Mouse (Mus musculus): ENCODE results near the gene Gm26566.
"Not testable (repeated sequence)": the region's sequence is repeated elsewhere in the genome, so short reads cannot be mapped to it uniquely, and the experiment has no call there.

Gm26566 gene

DNA sequence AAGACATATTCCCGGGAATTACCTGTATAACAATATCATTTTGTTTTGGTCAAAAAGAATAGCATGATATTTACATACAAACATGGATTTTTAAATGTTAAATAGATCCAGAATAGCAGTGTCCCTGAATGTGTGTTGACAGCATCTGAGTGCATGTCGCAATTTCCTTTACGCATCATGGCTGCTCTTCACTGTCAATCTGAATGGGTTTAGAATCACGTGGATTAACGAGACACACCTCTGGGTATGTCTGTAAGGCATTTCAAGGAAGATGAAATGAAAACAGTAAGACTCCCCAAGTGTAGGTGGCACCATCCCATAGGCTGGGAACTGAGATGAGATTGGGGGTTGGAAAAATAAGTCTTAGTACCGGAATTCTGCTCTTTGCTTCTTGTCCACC is 17.4 kb downstream of the Gm26566 start:
- no peak for DNase-seq (ENCODE audit: low read depth, low spot score)

DNA sequence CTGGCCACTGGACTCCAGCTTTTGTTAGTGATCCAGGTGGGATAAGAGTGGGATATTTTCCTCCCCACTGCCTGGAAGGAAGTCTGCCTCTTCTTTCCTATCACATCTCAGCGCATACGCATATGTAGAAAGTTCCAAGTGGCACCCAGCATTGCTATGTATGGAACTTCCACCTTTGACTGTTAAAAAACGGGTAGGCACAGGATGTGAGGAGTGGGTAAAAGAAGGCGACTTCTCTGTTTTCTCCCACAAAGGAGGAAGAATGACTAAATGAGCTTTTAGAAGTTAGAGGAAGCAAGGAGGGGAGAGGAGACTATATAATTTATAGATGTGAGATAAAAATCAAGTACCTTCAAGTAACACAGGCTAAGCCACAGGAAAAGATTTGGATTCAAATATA is 19.8 kb downstream of the Gm26566 start:
- no peak for DNase-seq (ENCODE audit: low read depth, low spot score)

- DNase-seq (ENCODE audit: low read depth, low spot score), result peak; percentile 28
Observed at GRCm38 (mm10) chr4:88742771-88743371, 21.3 kb downstream of the Gm26566 start.

DNA sequence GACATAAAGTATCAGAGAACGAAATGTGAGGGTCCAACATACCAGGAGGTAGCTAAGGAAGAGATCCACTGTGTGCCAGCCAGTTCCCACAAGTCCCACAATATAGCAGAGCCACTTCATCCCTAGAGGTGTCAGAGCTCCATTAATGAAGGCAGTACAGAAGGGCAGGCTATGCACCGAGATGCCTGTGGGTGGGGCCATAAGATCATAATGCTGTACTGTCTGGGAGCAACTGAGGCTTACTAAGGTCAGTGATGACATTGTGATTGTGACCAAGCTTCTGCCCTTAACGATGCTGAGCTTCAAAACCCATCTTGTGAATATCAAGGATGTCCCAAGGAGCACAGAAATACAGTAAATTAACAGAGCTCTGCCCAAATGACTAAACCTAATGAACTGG is 22.6 kb downstream of the Gm26566 start:
- no peak for DNase-seq (ENCODE audit: low read depth, low spot score)

DNA sequence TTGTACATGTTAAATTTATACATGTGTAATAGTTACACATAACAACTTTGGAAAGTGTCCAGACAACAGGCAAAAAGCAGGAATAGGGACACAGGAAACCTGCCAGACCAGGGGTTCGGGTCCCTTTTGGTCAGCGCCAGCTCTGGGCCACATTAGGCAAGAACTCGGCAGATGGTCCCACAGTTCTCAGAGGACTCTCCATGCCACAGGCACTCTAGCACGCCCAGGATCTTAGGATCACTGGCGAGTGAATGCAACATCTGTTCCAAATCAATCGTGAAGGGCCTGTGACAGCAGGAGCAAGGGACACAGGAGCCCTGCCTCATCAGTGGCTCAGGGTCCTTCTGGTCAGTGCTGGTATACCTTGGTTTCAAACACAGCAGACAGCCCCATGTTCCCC is 28.3 kb downstream of the Gm26566 start:
- DNase-seq (ENCODE audit: low read depth, low spot score), result no peak

GRCm38 (mm10) chr4:88754818-88755340 is 33.3 kb downstream of the Gm26566 start, which contains the start of gene Gm13271:
TSS of gene Gm13271 (plus strand) at chr4:88754868.
- not testable (repeated sequence) for DNase-seq (ENCODE audit: low read depth, low spot score)

DNA sequence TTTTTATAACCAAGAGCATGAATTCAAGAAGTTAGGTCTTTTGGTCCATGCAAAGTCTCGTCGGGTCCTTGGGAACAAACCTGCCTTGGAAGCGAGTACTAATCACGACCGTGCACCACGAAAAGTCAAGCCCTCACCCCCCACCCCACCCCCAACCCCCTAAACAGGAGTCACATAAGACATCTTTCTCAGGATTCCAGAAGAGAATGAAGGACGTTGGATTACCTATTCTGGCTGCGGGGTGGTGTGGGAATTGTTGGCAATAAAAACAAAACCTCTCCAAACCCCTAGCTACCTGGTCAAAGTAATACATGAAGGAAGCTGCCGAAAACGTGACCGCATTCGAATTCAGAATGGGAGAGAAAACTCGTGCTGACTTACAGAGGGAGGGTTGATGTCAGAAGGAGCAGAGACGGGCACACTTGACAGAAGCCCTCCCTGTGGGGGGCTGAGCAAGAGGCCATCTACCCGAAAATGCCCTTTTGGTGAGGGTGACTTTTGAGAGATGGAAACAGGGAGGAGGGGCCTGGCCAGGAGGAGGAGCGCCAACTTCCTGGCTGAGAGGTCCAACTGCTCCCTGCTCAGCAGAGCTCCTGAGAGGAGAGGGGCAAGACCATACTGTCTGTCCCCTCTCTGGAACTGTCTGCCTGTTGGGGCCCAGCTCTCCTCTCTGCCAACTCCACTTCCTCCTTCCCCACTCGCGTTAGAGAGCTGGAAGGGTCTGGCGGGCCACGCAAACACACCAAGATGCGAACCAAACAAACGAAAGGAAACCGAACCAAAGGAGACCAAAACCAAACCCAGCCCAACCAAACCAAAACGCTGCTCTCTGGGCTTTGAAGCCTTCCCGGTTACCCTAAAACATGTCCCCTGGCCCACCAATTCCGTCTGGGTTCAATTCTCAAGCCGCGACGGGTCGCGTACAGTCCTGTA is 35.2 kb downstream of the Gm26566 start:
- peak; percentile 17 for DNase-seq (ENCODE audit: low read depth, low spot score)

DNA sequence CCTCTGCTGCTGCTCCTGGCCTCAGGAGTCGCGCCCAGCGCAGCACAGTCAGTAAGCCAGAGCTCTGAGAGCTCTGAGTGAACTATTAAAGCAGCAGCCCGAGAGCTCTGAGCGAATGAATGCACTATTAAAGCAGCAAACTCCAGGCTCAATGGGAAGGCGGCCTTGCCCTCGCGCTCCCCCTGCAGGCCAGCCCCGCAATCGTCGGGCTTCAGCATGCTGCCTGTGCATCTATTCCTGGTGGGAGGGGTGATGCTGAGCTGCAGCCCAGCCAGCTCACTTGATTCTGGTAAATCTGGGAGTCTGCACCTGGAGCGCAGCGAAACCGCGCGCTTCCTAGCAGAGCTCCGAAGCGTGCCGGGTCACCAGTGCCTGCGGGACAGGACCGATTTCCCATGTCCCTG is 36.0 kb downstream of the Gm26566 start:
- DNase-seq (ENCODE audit: low read depth, low spot score), result not testable (repeated sequence)

DNA sequence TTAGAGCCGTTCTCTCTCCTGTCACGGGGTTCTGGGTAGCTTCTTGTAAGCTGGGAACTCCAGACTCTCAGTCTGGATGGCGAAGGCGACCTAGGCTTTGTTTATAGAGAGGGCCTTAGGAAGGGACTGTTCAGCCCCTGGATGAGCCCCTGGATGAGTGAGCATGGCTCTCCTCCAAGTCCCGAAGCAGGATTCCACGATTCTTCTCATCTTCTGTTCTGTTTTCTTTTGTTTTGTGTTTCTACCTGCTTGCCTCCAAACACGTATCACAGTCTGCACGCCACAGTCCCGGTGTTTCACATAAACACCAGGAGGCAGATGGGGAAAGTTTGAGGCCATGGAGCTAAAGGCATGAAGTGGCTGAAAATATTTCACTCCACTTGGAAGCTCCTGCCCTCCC is 37.1 kb downstream of the Gm26566 start:
- not testable (repeated sequence) for DNase-seq (ENCODE audit: low read depth, low spot score)

GRCm38 (mm10) chr4:88759610-88760268 is 38.1 kb downstream of the Gm26566 start, which contains the start of gene Gm13283:
TSS of gene Gm13283 (plus strand) at chr4:88760119.
- peak; percentile 1 for DNase-seq (ENCODE audit: low read depth, low spot score)

GRCm38 (mm10) chr4:88760431-88760830 is 38.8 kb downstream of the Gm26566 start:
- DNase-seq (ENCODE audit: low read depth, low spot score), result not testable (repeated sequence)

GRCm38 (mm10) chr4:88761776-88762175 is 40.2 kb downstream of the Gm26566 start:
- DNase-seq (ENCODE audit: low read depth, low spot score), result not testable (repeated sequence)

GRCm38 (mm10) chr4:88762341-88762740 is 40.7 kb downstream of the Gm26566 start:
- not testable (repeated sequence) for DNase-seq (ENCODE audit: low read depth, low spot score)

GRCm38 (mm10) chr4:88763384-88764018 is 41.9 kb downstream of the Gm26566 start:
- DNase-seq (ENCODE audit: low read depth, low spot score), result peak; percentile 28

All from 3T3-L1 (cell line).